Mouse (Mus musculus) c-Kit-positive CD71-negative TER-119-negative erythroid progenitor cells, embryonic 14.5 days (primary cell): ENCODE measurements around the gene Lrrk1.

Source experiments
- DNase-seq: peaks from one replicate; pipeline ENCODE4 v3.0.0-alpha.2; 2013; ENCODE audit warnings: low read depth

Gene Lrrk1

DNA sequence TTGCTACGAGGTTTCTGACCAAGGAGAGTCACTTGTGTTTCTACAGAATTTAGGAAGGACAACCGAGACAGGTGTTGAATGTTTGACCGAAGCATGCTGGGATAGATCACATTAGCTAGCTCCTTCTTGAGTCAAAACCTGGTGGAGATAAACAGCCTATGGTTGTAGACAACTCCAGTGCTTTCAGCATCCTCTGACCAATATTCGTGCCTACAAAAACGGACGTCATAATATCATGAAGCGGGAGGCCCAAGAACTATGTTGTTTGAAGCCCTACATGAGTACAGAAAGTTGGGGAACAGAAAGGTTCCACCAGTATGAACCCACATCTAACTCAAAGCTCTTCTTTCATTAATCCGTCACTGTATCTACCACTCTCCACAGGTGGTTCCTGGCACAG, 3.3 kb downstream of the Lrrk1 start:
- no peak for DNase-seq

DNA sequence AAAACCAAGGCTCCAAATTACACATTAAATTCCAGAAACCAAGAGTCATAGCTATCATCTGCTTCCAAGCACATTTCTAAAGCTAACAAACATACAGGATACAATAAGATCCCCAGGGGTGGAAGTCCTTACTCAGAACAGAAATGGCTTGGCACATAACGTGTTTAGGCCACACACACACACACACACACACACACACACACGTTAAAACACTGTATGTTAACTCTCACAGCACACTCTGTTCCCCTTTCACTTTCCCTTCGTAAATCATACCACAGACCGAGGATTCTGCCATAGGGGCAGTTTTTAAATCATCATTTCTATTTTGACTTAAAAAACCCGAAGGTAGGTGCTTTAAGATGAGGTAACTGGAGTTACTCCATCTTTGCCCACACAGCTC, 3.9 kb downstream of the Lrrk1 start:
- DNase-seq = no peak

DNA sequence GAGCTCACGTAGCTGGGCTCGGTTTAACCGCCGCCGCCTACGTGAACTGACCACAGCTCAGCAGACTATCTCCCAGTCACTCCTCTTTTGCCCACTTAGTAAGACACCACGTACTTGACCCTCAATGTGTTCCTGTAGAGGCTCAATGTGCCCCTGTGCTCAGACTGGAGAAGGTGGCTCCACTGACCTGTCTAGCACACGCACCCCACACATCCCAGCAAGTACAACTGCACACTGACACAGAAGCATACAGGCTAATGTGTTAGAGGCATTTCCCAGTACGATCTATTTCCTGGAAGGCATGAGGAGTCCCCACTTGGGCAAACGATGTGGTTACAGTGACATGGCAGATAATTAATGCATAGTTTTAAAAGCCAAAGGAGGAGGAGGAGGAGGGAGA, 11.6 kb downstream of the Lrrk1 start:
- DNase-seq = no peak

GRCm38 (mm10) chr7:66375736-66376135, 12.4 kb downstream of the Lrrk1 start:
- DNase-seq = no peak

DNA sequence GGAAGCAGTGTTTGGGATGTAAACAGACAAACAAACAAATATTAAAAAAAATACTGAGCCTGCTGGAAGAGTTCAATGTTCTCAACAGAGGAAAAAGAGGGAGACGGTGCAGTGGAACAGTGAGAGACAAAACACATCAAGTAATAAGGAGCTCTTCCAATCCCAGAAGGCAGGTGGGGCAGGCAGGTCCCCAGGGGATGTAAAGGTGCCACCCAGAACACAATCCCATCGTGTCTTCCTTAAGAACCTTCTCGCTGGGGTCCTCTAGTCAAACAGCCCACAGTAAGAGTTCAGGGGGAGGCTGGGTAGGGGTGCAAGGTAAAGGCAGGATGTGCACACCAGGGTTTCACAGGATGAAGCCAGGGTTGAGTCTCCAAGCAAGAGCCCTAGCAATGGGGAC, 14.8 kb downstream of the Lrrk1 start:
- no peak for DNase-seq

DNA sequence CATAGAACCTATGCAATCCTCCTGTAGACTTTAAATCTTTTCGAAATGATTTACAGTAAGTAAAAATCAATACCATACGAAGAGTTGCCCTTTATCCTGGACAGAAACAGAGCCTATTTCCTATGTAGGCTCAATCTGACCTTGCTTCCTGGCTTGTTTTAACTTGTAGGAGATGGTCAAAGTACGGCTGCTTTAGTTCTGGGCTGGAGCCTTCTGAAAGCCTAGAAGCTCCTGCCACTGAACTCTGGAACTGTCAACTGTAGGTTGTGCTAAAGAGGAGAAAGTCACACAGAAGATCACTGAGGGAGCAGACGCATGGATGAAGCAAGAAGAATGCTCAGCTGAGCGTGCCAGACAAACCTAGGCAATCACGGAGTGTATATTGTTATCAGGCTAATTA, 17.2 kb downstream of the Lrrk1 start:
- DNase-seq = no peak

DNA sequence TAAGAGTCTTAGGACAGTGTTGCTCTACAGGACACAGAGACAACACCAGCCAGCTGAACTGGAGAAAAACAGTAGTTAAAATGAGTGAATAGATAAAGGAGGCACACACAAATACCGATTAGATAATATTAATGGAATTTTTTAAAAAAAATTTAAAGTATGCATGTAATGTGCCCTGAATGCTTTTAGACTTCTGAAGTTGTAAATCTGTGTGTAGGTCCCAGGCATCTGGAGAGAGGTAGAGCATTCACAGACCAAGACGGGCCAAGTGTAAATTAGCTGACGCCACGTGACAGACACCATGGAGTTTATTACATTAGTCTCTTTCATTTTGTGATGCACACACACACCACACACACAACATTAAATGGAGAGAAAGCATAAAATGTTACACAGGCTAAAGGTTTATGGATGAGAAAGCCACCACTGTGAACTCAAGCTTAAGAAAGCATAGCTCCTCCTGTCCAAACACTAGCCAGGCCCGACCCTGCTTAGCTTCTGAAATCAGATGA, 18.2 kb downstream of the Lrrk1 start:
- DNase-seq = no peak

GRCm38 (mm10) chr7:66369071-66369933, 18.8 kb downstream of the Lrrk1 start:
- DNase-seq = no peak

DNA sequence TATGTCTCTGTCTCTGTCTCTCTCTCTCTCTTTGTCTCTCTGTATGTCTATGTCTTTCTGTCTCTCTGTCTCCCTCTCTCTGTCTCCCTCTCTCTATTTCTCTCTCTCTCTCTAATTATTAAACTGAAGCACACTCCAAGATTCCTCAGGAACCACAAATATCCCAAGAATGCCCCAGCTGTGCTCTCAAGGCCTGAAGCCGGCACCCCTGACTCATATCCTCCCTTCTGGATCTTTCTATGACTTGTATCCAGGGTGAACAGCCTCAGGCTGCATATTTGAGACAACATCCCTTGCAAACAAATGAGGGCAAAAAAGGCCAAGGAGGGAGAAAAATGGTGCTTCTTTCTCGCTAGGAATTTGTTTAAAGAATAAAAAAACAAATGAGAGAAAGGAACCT, 22.2 kb downstream of the Lrrk1 start, which contains the start of gene Gm10974:
Gene Gm10974 (plus strand): TSS at position 2 of the 400 bp plus-strand sequence.
- no peak for DNase-seq

- DNase-seq = no peak
Measured at GRCm38 (mm10) chr7:66365411-66365810, 22.7 kb downstream of the Lrrk1 start.

- no peak for DNase-seq
Measured at GRCm38 (mm10) chr7:66364491-66364890, 23.7 kb downstream of the Lrrk1 start.

GRCm38 (mm10) chr7:66359044-66359443, 29.1 kb downstream of the Lrrk1 start:
- DNase-seq = no peak

- DNase-seq = no peak
Measured at GRCm38 (mm10) chr7:66358461-66358860, 29.7 kb downstream of the Lrrk1 start.

DNA sequence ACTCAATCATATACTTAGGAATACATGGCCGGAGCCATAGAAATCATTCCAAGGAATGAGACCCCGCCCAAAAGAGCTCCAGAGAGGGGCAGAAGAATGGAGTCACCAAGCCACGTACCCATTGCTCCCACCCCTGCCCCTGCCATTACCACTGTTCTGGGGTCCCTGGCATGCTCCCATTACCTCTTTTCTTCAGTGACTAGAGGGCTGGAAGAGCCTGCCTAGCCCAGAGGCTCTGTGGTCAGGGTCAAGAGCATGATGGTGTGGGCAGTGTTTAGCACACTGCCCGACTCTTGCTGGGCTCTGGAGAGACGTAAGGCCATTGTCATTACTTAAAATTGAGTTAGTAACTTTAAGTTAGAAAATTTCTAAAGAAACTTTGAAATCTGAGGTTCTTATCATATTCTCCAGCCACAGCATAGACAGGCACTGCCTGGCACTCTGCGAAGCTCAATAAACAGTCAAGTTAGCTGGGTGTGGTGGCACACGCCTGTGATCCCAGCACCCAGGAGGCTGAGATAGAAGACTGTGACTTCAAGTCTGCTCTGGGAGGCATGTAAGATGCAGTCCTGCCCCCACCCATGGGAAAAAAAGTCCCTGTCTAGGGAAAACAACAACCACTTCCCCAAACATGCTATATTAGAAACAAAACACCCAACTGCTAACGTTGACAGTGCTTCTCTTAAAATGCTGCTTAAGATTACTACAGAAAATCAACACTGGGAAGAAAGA, 32.2 kb downstream of the Lrrk1 start:
- no peak for DNase-seq

GRCm38 (mm10) chr7:66354911-66355310, 33.2 kb downstream of the Lrrk1 start:
- DNase-seq = no peak

- DNase-seq = no peak
Measured at GRCm38 (mm10) chr7:66351074-66351473, 37.1 kb downstream of the Lrrk1 start.

- DNase-seq = no peak
Measured at GRCm38 (mm10) chr7:66349670-66350069, 38.5 kb downstream of the Lrrk1 start.

DNA sequence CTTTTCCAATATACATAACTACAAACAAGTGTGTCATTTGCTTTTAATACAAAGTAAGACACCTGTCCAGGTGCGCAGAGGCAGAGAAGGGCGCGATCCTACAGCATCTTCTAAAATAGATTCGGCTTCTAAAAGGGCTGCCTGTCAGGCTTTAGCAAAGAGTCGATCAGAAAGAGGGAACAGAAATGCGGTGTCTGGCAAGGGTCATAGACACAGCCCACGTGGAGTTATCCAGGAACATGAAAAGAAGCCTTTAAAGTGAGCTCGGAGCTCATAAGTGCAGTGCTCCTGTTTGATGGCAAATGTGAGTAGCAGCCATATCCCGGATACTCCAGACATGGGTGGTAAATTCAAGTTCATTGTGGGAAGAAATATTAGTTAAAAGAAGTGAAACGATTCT, 39.6 kb downstream of the Lrrk1 start:
- no peak for DNase-seq

DNA sequence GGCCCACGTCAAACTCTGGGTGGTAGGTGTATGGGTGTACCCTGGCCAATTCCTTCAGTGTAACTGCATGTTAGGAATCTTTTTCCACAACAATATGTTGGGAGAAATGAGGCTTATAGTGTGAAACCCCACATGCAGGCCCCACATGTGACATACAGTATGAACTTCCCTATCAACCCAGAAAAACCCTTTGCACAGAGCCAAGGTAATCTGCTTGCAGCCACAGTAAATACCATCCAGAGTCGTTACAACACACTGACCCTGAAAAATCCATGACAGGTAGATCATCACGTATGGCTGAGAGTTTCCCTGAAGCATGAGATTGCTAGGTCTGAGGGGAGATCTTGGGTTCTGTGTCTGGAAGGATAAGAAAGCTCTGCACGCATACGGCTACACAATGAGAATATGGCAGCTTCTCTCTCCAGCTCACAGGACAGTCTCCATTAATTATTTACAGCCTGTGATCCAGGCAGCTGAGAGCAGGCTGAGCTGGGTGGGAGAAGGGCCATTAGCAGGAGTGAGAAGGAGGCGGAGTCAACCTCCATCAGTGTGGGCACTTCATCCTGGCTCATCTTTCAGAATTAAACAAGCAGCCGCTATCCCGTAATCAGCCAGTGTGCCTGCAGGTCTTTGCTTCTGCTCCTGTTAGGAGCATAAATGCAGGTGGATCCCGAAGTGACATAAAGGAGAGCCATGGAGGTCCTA, 41.0 kb downstream of the Lrrk1 start:
- DNase-seq = no peak

DNA sequence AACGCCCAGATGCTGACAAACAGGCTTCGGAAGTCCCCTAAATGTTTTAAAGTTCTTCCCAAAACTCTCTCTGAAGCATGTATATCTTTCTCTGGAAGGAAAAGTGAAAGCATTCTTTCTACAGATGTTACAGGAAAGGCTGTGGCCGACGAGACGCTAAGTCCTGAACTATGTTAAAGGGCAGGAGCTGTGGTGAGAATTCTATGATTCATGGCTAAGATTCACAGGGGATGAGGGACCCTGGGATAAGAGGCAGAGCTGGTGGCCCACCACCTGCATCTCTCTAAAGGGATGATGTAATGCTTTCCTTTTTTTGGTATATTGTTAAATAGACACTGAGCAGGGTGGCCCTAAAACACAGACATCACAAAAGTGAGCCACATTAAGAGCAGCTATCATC, 44.8 kb downstream of the Lrrk1 start:
- no peak for DNase-seq

DNA sequence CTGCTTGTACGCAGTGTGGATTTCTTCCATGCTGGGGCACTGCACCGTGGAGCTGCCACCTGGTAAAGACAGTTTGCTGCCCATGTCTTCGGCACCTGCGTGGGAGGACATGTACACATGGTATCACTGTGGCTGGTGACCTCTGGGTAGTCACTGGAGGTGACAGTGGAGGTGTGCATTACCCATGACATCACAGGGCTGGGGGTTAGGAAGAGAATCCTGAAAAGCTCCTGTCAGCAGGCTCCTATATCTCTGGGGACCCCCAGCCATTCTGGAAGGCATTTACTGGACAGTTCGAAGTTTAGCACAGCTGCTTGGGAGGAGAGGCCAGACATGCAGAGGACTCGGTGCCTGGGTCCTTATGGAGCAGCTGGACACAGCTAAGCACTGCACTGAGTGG, 45.3 kb downstream of the Lrrk1 start:
- no peak for DNase-seq

GRCm38 (mm10) chr7:66342323-66342722, 45.8 kb downstream of the Lrrk1 start:
- DNase-seq = peak; percentile 60

GRCm38 (mm10) chr7:66340044-66340443, 48.1 kb downstream of the Lrrk1 start:
- no peak for DNase-seq
